Mouse (Mus musculus): Measurements from ENCODE around the gene Slc39a11. TPM values are rescaled to one million over a fixed set of nuclear protein-coding genes. Genes with fewer than 3 reads are reported as not detected.

Slc39a11 gene
- polyA plus RNA-seq, 1 experiment from 2014 or later: 27.7 TPM

GRCm38 (mm10) chr11:113510249-113510648 lies 139.6 kb downstream of the Slc39a11 start:
- H3K9ac ChIP-seq: no peak overlapping the region
- H3K36me3 ChIP-seq (ENCODE audit: poor library complexity, severe bottlenecking): no peaks in the 10 kb centered on the region
- H3K4me3 ChIP-seq: no peak overlapping the region
- ATAC-seq: no peak
- peaks cover 30% of the 10 kb centered on the region for H3K4me1 ChIP-seq
- no peaks in the 10 kb centered on the region for H3K9me3 ChIP-seq (replicated peaks)
- H3K27me3 ChIP-seq: no peaks in the 10 kb centered on the region
- no peak overlapping the region for H3K4me2 ChIP-seq
- H3K27ac ChIP-seq: no peak overlapping the region
- 68% methylated on average over 7 of the region's 7 CpGs for WGBS

GRCm38 (mm10) chr11:113507716-113508480 lies 142.0 kb downstream of the Slc39a11 start:
- Histone ChIP-seq H3K4me2 (no peak overlapping the region; the same call in 1 of the 2 replicates), H3K27ac (peak overlapping the region; percentile 61), H3K4me3 (no peak overlapping the region), H3K4me1 (peaks cover 29% of the 10 kb centered on the region), H3K9me3 (replicated peaks) (no peaks in the 10 kb centered on the region), H3K27me3 (no peaks in the 10 kb centered on the region), H3K36me3 (ENCODE audit: poor library complexity, severe bottlenecking) (no peaks in the 10 kb centered on the region), H3K9ac (no peak overlapping the region)
- 30% methylated on average over 11 of the region's 11 CpGs for WGBS
- peak; percentile 71 for ATAC-seq

GRCm38 (mm10) chr11:113505551-113506160 lies 144.2 kb downstream of the Slc39a11 start:
- 92% methylated on average over 12 of the region's 12 CpGs for WGBS
- Histone ChIP-seq H3K9me3 (replicated peaks) (no peaks in the 10 kb centered on the region), H3K4me2 (no peak overlapping the region), H3K4me3 (no peak overlapping the region), H3K9ac (no peak overlapping the region), H3K27me3 (no peaks in the 10 kb centered on the region), H3K36me3 (ENCODE audit: poor library complexity, severe bottlenecking) (no peaks in the 10 kb centered on the region), H3K27ac (no peak overlapping the region), H3K4me1 (peaks cover 26% of the 10 kb centered on the region)
- ATAC-seq: no peak

- no peaks in the 10 kb centered on the region for H3K27me3 ChIP-seq
- no peak overlapping the region for H3K4me3 ChIP-seq
- no peak for ATAC-seq
- no peak overlapping the region for H3K4me2 ChIP-seq
- 64% methylated on average over 11 of the region's 11 CpGs for WGBS
- no peaks in the 10 kb centered on the region for H3K36me3 ChIP-seq (ENCODE audit: poor library complexity, severe bottlenecking)
- H3K9me3 ChIP-seq (replicated peaks): no peaks in the 10 kb centered on the region
- no peak overlapping the region for H3K27ac ChIP-seq
- peaks cover 35% of the 10 kb centered on the region for H3K4me1 ChIP-seq
- no peak overlapping the region for H3K9ac ChIP-seq
Measured at GRCm38 (mm10) chr11:113504459-113505062, 145.3 kb downstream of the Slc39a11 start.

GRCm38 (mm10) chr11:113502968-113503367 lies 146.9 kb downstream of the Slc39a11 start:
- no peak overlapping the region for H3K9ac ChIP-seq
- H3K27me3 ChIP-seq: no peaks in the 10 kb centered on the region
- WGBS: 81% methylated on average over 6 of the region's 6 CpGs
- H3K36me3 ChIP-seq (ENCODE audit: poor library complexity, severe bottlenecking): no peaks in the 10 kb centered on the region
- H3K4me3 ChIP-seq: no peak overlapping the region
- H3K4me1 ChIP-seq: peaks cover 21% of the 10 kb centered on the region
- no peak overlapping the region for H3K4me2 ChIP-seq
- no peaks in the 10 kb centered on the region for H3K9me3 ChIP-seq (replicated peaks)
- no peak overlapping the region for H3K27ac ChIP-seq
- ATAC-seq: no peak

GRCm38 (mm10) chr11:113500631-113501305 lies 149.1 kb downstream of the Slc39a11 start:
- Histone ChIP-seq H3K4me1 (peaks cover 17% of the 10 kb centered on the region), H3K27me3 (no peaks in the 10 kb centered on the region), H3K36me3 (ENCODE audit: poor library complexity, severe bottlenecking) (no peaks in the 10 kb centered on the region), H3K9me3 (replicated peaks) (no peaks in the 10 kb centered on the region), H3K4me2 (no peak overlapping the region), H3K27ac (peak overlapping the region; percentile 26), H3K4me3 (no peak overlapping the region), H3K9ac (no peak overlapping the region)
- peak; percentile 68 for ATAC-seq
- WGBS: 56% methylated on average over 20 of the region's 20 CpGs

- Histone ChIP-seq H3K4me1 (peaks cover 14% of the 10 kb centered on the region), H3K27me3 (no peaks in the 10 kb centered on the region), H3K4me2 (no peak overlapping the region), H3K9ac (no peak overlapping the region), H3K36me3 (ENCODE audit: poor library complexity, severe bottlenecking) (no peaks in the 10 kb centered on the region), H3K27ac (no peak overlapping the region), H3K9me3 (replicated peaks) (no peaks in the 10 kb centered on the region), H3K4me3 (no peak overlapping the region)
- no peak for ATAC-seq
- WGBS: 68% methylated on average over 9 of the region's 9 CpGs
Measured at GRCm38 (mm10) chr11:113498889-113499288, 151.0 kb downstream of the Slc39a11 start.

GRCm38 (mm10) chr11:113494021-113494546 lies 155.8 kb downstream of the Slc39a11 start:
- peak; percentile 58; the same call in 1 of the 2 replicates for ATAC-seq
- no peaks in the 10 kb centered on the region for H3K4me1 ChIP-seq
- H3K27me3 ChIP-seq: no peaks in the 10 kb centered on the region
- no peak overlapping the region for H3K4me3 ChIP-seq
- no peak overlapping the region for H3K9ac ChIP-seq
- H3K4me2 ChIP-seq: no peak overlapping the region
- no peaks in the 10 kb centered on the region for H3K9me3 ChIP-seq (replicated peaks)
- no peak overlapping the region for H3K27ac ChIP-seq
- no peaks in the 10 kb centered on the region for H3K36me3 ChIP-seq (ENCODE audit: poor library complexity, severe bottlenecking)
- 76% methylated on average over 12 of the region's 12 CpGs for WGBS

GRCm38 (mm10) chr11:113490530-113491520 lies 159.1 kb downstream of the Slc39a11 start:
- 90% methylated on average over 20 of the region's 20 CpGs for whole genome bisulfite sequencing
- no peak overlapping the region for H3K27ac ChIP-seq

GRCm38 (mm10) chr11:113487603-113488335 lies 162.1 kb downstream of the Slc39a11 start:
- ATAC-seq: no peak

More at GRCm38 (mm10) chr11:113490530-113491520, 159.1 kb downstream of the Slc39a11 start:
- Histone ChIP-seq H3K9me3 (replicated peaks) (no peaks in the 10 kb centered on the region), H3K4me1 (no peaks in the 10 kb centered on the region), H3K27me3 (no peaks in the 10 kb centered on the region), H3K4me2 (no peak overlapping the region), H3K36me3 (ENCODE audit: poor library complexity, severe bottlenecking) (no peaks in the 10 kb centered on the region), H3K4me3 (no peak overlapping the region), H3K9ac (no peak overlapping the region)
- no peak for ATAC-seq

More at GRCm38 (mm10) chr11:113487603-113488335, 162.1 kb downstream of the Slc39a11 start:
- H3K4me2 ChIP-seq: no peak overlapping the region
- WGBS: 83% methylated on average over 8 of the region's 8 CpGs
- H3K36me3 ChIP-seq (ENCODE audit: poor library complexity, severe bottlenecking): no peaks in the 10 kb centered on the region
- no peak overlapping the region for H3K9ac ChIP-seq
- no peaks in the 10 kb centered on the region for H3K4me1 ChIP-seq
- no peaks in the 10 kb centered on the region for H3K27me3 ChIP-seq
- no peak overlapping the region for H3K27ac ChIP-seq
- H3K4me3 ChIP-seq: no peak overlapping the region
- H3K9me3 ChIP-seq (replicated peaks): no peaks in the 10 kb centered on the region

Data from forebrain, embryonic 13.5 days (tissue).